Mouse (Mus musculus) ovary, adult 10 weeks (tissue): Measurements from ENCODE around the gene Tgoln1. TPM values are rescaled to one million over a fixed set of nuclear protein-coding genes. Genes with fewer than 3 reads are reported as not detected.

Experiments used
- polyA plus RNA-seq: library from polyadenylated mRNA; stranded (reverse); fragments of 350-450 nt; fragmentation: Illumina TruSeq; extraction: RNeasy Lipid Tissue Mini Kit (QIAGEN cat#74804); gene quantifications from one replicate; pipeline ENCODE4 v1.2.3, GENCODE M21; 2014

Gene Tgoln1
- 251 TPM for polyA plus RNA-seq

DNA sequence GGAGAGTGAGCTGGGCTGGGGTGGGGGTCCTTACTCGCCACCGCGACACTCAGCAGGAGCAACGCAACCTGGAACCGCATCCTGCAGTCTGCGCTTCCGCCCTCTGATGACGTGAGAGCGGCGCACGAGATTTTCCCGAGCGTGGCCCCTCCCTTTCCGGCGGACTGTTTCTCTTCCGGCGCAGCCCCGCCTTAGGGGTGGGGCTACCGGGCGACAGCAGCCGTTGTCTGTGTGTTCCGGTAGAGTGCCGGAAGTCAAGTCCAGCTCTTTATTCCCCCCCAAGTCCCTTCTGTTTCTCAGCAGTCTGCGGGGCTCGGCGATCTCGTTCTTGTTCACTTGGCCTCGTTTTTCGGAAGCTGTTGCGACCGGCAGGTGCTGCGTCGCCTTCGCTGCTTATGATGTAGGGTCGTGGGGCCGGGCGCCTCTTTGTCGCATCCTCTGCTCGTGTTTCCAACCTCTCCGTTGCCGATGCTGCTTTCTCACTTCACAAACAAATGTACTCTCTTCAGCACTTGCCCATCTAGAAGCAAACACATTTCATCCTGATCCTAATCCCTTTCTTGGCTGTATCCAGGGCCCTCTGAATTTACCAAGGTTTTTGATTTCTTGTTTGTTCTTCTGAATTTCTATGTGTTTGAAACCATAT lies at the start of gene Tgoln1:
Gene Tgoln1, minus strand, starts transcription at position 358 of the 646 bp plus-strand sequence.

GRCm38 (mm10) chr6:72597956-72598753 lies 18.6 kb downstream of the Tgoln1 start, which contains the start of the genes Elmod3 and Retsat:
Gene Elmod3, minus strand, starts transcription at chr6:72598413.
Gene Retsat, plus strand, starts transcription at chr6:72598475.

Other genes starting within 250 kb of the Tgoln1 start
- 0.34 TPM for gene Vamp5, start 236.5 kb downstream of the Tgoln1 start, polyA plus RNA-seq
- 35.1 TPM for gene Vamp8, start 226.3 kb downstream of the Tgoln1 start, polyA plus RNA-seq
- gene Ggcx, start 202.7 kb downstream of the Tgoln1 start, polyA plus RNA-seq, result 19.7 TPM
- gene Mat2a, start 177.4 kb downstream of the Tgoln1 start, polyA plus RNA-seq, result 298 TPM
- not detected for gene Sh2d6, start 95.3 kb downstream of the Tgoln1 start, polyA plus RNA-seq
- gene Capg, start 72.6 kb downstream of the Tgoln1 start, polyA plus RNA-seq, result 1.3 TPM
- 4.4 TPM for gene Elmod3, start 18.6 kb downstream of the Tgoln1 start, polyA plus RNA-seq
- gene Retsat, start 18.5 kb downstream of the Tgoln1 start, polyA plus RNA-seq, result 10.9 TPM
- 3.9 TPM for gene Tcf7l1, start 172.3 kb upstream of the Tgoln1 start, polyA plus RNA-seq